Mouse (Mus musculus) erythroid progenitor cell, adult 5-6 weeks (primary cell): ENCODE measurements around the gene Togaram2. TPM values are rescaled to one million over a fixed set of nuclear protein-coding genes. Genes with fewer than 3 reads are reported as not detected.
"Not testable (repeated sequence)": the region's sequence is repeated elsewhere in the genome, so short reads cannot be mapped to it uniquely, and the experiment has no call there.

Experiments
- ATAC-seq: replicated peaks from 2 replicates; pipeline ENCODE4 v1.8.0; 2016; ENCODE audit warnings: moderate number of reproducible peaks, mild to moderate bottlenecking, moderate TSS enrichment, inconsistent platforms; ENCODE audit not compliant: poor library complexity, low FRiP score, severe bottlenecking
- total RNA-seq, 2 experiments: library from RNA; stranded (forward) in 1 of 2; stranded (reverse) in 1 of 2; fragments of 150-400 nt in 1 of 2; fragments of 186-747, 209-891 nt in 1 of 2; gene quantifications; 2 replicates each; pipeline versions ENCODE4 v1.2.3 to v1.2.4; 2015 to 2017; ENCODE audit warnings: low replicate concordance in 2 of 2

The Togaram2 gene
- total RNA-seq (2015; ENCODE audit: low replicate concordance) (not detected in 2 replicates), total RNA-seq (2017; ENCODE audit: low replicate concordance) (not detected in 2 replicates)

DNA sequence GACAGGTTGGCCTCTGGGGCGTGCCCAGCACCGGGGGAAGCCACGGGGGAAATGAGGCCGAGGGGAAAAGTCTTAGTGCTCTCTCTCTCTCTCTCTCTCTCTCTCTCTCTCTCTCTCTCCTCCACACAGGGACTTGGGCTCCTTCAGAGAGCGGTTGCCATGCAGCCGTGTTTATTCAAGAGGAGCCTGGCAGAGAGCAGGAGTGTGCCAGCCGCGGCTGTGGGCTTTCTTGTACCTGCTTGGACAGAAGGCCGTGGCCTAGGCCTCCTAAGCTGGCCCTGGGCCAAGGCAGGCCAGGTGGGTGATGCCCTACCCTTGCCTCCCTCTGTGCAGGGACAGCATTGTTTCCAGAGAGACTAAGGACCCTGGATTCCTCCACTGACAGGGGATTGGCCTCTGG, at the start of gene Togaram2:
Gene Togaram2, plus strand, starts transcription at position 170 of the 400 bp plus-strand sequence.
- ATAC-seq: no peak

DNA sequence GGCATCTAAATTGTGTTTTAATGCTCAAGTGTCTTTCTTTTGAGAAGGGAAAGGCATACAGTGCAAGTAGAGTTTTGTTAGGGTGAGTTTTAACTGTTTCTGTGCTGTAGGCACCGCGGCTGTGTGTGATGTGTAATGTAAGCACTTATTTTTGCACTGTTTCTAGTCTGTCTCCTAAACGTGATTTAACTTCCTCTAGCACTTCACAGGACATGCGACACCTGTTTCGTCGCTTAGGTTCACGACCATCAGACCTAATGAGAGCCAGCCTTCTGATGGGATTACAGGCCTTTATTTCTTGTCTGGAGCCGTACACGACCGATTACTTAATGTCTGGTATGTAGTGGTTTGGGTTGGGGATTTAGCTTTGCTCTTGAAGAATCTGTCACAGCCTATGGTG, 41.3 kb upstream of the Togaram2 start:
- ATAC-seq: no peak

DNA sequence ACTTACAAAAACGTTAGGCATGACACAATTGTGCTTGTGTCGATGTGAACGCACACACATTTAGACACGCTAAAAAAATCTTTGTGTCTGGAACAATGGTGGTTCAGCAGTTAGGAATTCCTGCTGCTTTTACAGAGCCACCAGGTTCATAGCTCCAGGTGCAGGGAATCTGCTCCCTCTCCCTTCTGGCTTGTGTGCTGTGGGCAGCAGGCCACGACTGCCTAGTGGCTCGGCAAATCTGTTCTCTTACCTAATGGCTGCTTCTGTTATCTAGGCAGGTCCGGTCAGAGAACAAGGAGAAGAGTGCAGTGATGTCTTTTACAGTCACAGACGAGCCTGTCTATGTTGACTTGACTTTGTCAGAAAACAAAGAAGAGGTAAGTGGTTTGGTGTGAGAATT, 39.7 kb upstream of the Togaram2 start:
- ATAC-seq: no peak

- no peak for ATAC-seq
Observed at GRCm38 (mm10) chr17:71636786-71637185, 36.3 kb upstream of the Togaram2 start.

DNA sequence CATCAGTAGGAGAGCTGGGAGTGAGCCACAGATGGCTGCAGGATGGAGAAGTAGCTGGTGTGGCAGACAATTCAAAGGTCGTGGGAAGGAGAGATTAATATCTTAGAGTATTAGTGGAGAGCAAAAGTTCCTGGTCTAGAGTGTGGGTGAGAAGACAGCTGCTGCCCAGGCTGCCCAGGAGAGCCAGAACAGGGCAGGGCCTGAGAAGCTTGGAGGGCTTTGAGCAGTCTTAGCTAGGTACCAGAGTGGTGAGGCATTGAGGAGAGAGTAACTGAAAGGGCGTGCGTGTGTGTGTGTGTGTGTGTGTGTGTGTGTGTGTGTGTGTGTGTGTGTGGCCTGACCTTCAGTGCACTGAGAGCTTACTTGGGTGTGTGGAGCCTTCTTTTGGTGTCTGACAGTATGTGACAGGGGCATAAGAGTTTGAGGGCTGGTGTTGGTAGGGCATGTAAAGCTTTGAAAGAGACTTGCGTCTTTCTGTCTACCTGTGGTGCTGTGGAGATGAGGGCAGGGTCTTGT, 35.3 kb upstream of the Togaram2 start:
- no peak for ATAC-seq

GRCm38 (mm10) chr17:71639056-71639455, 34.0 kb upstream of the Togaram2 start:
- not testable (repeated sequence) for ATAC-seq

DNA sequence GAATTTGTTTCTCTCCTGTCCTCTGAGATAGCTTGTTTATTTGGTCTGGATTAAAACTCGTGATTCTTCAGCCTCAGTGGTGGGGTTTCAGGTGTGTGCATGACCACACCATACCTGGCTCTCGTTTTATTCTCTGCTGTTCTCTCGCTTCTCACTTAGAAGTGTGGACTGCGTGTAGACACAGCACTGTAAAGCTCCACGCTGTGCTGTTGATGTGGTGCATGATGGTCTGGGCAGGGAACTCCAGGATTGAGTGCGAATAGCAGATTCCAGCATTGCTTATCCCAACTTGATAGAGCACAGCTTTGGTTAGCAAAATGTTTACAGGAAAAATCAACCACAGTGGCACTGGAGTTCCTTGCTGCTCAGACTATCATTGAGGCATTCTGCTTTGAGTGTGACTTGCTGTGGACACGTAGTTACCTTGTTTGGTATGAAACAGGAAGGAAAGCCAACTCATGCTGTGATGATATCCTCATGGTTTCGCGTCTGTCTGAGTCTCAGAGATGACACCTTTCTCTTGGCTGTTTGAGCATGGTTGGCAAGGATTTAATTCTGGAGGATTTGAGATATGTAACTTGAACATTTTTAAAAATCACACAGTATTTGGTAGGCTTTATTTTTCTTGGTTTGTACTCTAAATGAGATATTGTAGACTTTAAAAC, 32.5 kb upstream of the Togaram2 start:
- no peak for ATAC-seq

DNA sequence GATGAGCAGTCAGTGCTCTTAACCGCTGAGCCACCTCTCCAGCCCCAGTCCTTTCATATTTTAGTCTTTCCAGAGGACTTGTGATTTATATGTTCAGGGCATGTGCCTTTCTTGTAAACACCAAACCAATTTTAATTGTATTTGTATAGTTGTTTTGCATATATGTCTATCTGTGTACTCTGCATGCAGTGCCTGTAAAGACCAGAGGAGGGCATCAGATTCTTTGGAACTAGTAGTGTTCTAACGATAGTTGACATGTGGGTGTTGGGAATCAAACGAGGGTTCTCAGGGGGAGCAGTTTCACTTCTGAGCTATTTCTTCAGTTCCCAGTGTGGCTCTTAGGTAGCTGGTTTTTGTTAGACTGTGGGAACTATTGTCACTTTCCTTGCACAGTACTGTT, 30.9 kb upstream of the Togaram2 start:
- ATAC-seq: no peak

DNA sequence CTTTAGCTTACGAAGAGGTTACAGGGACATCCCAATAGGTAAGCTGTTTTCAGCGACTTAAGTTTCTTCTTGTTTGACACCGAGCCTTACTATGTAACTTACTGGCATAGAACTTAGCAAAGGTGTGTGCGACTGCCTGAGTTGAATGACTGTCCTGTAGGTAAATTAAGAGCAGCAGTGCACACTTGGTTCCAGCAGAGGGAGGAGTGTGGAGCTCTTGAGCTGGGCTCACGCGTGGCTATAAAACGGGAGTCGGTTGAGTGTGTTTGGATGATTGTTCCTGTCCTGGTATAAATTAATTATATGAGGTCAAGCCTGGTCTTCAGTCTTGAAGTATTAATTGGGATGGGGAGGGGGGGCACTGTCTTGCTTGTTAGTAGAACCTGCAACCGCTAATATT, 23.1 kb upstream of the Togaram2 start:
- ATAC-seq: no peak

- ATAC-seq: no peak
Observed at GRCm38 (mm10) chr17:71652495-71652894, 20.6 kb upstream of the Togaram2 start.

DNA sequence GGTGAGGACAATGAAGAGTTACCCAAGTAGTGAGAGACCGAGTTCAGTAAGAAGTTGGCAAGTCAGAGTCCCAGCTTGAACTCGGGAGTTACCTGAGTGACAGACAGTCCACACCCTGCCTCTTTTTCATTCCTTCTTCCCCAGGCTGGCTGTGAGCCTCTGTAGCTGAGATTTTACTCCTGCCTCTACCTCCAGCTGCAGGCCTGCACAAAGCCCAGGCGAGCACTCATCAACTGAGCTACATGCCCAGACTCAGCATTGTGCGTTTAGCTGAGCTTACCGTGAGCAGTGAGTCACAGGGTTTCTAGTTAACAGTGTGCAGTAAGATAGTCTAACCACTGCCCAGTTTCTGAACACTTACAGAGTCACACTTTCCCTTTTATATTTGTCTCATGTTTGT, 20.1 kb upstream of the Togaram2 start:
- ATAC-seq: no peak

DNA sequence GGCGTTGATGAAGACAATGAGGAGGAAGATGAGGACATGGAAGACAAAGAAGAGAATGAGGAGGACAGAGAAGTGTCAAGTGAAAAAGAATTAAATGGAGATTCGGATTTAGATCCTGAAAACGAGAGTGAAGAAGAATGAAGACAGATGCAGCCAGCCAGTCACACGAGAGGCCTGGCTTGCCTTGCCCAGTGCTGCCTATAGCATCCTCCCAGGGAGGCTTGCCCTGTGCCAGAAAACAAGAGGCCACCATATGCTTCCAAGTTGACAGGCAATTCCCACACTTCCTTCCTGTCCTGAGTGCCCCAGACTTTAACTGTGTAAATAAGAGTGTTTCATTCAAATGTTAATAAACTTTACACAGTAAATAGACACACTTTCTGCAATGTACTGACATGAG, 15.5 kb upstream of the Togaram2 start:
- ATAC-seq: no peak

GRCm38 (mm10) chr17:71658666-71659065, 14.4 kb upstream of the Togaram2 start:
- no peak for ATAC-seq

- ATAC-seq: no peak
Observed at GRCm38 (mm10) chr17:71660390-71660789, 12.7 kb upstream of the Togaram2 start.

- no peak for ATAC-seq
Observed at GRCm38 (mm10) chr17:71662751-71663250, 10.3 kb upstream of the Togaram2 start.

- ATAC-seq: no peak
Observed at GRCm38 (mm10) chr17:71663491-71663890, 9.6 kb upstream of the Togaram2 start.

DNA sequence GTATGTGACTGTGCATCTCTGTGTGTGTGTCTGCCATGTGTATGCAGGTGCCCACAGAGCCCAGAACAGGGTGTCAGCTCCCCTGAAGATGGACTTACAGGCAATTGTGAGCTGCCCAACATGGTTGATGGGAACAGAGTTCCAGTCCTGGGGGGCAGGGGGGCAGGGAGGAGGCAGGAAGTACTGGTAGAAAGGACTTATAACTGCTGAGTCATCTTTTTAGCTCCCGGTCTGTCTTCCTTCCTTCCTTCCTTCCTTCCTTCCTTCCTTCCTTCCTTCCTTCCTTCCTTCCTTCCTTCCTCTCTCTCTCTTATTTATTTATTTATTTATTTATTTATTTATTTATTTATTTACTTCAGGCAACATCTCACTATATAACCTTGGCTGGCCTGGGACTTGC, 8.9 kb upstream of the Togaram2 start:
- ATAC-seq: no peak

GRCm38 (mm10) chr17:71665201-71665600, 7.9 kb upstream of the Togaram2 start:
- no peak for ATAC-seq

GRCm38 (mm10) chr17:71669511-71669910, 3.5 kb upstream of the Togaram2 start:
- no peak for ATAC-seq

DNA sequence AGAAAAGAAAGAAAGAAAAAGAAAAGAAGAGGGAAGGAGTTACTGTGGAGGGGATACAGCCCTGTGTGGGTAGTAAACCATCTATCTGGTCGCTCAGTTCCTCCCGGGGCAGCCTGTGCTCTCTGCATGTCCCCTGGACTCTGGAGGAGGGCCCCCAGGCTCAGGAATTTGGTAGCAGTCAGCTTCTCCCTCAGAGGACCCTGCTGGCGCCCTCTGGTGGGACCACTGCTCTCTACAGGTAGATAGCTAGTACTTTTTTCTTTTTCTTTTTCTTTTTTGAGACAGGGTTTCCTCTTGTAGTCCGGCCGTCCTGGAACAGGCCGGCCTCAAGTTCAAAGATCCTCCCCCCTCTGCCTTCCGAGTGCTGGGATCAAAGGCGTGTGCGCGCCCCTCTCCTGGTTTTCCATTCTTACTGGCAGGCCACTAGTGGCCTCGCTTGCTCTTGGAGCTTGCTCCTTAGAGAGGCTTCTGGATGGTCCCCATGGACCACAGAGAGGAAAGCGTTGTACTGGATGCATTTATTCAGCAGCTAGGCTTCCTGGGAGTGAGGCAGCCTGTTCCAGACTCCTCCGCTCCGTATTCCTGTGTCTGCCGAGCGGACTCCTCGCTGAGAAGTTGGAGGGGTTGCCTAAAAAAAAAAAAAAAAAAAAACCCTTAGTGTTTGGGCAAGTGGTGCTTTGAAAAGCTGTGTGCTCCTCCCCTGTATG, 1.1 kb upstream of the Togaram2 start:
- ATAC-seq: no peak

DNA sequence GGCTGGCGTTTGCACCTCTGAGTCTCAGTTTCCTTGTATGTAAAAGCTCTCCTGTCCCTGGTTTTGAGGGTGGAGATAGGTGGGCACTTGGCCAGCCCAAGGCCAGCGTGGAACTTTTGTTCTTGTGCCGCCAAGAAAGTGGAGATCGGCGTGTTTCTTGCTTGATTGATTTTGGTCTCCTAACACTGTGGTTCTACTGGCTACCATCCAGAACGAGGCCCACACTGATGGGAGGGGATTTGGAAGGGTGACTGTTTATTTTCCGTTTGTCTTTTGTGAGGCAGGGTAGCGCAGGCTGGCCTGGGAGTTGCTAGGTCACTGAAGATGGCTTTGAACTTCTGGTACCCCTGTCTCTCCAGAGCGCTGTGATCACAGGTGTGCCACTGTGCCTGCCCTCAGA, 875 bp downstream of the Togaram2 start:
- no peak for ATAC-seq
